Mouse (Mus musculus) liver, adult 2 months (tissue): ENCODE results near the gene Gata1.

Experiments
- CTCF ChIP-seq: fragments of 200-500 bp; IDR thresholded peaks from 2 replicates; pipeline ENCODE4 v1.5.1; 2011; ENCODE audit warnings: low read depth, low read length, control low read depth
- POLR2A ChIP-seq: fragments of 200-500 bp; IDR thresholded peaks from 2 replicates; pipeline ENCODE4 v1.6.1; 2011; ENCODE audit warnings: low read length, control low read depth; ENCODE audit not compliant: insufficient read depth; ENCODE audit errors: extremely low read depth

GRCm38 (mm10) chrX:8002001-8002400 lies 24.1 kb upstream of the Gata1 start:
- TF ChIP-seq POLR2A (no peak), CTCF (no peak)
